17 mouse cellular contexts compared by ENCODE assay signal in the genomic region with DNA sequence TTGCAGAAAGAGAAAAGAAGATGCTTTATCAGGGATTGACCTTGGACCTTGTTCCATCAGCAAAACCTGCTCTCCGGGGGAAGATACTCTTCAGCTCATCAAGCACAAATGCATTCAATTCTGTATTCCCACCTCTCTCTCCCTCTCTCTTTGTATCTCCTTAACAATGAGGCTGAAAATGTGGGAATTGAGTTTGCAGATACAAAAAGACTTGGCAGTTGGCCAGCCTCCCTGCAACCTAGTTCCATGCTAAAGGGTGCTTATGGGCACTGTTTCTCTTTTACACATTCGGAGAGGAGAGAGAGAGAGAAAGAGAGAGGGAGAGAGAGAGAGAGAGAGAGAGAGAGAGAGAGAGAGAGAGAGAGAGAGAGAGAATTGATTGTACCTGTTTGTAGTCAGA.
DNase-seq lines count a peak whose midpoint lies in the region; ATAC-seq and TF ChIP-seq lines count a peak whose summit lies in the region.
"Had no signal": no experiment of that assay in that cellular context is flagged by ENCODE, and none has a peak within 500 bp of the region (broad histone marks: within the 10 kb centered on the region; RNA-seq: fewer than 3 reads in every experiment).

No protein-coding gene starts in this region.

- no peak overlapping the region for H3K27ac ChIP-seq in cerebellum, adult 2 months (ENCODE audit: insufficient read depth, low read length)
- H3K27ac ChIP-seq in kidney, embryonic 15.5 days: no peak overlapping the region
- no peak overlapping the region for H3K27ac ChIP-seq in midbrain, postnatal 0 days (ENCODE audit: low read depth, low read length)
- H3K27ac ChIP-seq in heart, embryonic 12.5 days (ENCODE audit: poor library complexity, severe bottlenecking): no peak overlapping the region
- H3K27ac ChIP-seq: embryonic facial prominence, embryonic 13.5 days; forebrain, embryonic 12.5 days; gastrocnemius, adult 2 months; limb, embryonic 10.5 days; liver, embryonic 12.5 days had no signal

- no peaks in the 10 kb centered on the region for H3K27me3 ChIP-seq in cerebellum, adult 2 months (ENCODE audit: control insufficient read depth, insufficient read depth, low read length)
- no peaks in the 10 kb centered on the region for H3K27me3 ChIP-seq in kidney, embryonic 15.5 days
- H3K27me3 ChIP-seq in midbrain, postnatal 0 days (ENCODE audit: insufficient read depth, low read length): no peaks in the 10 kb centered on the region
- peaks cover 31% of the 10 kb centered on the region for H3K27me3 ChIP-seq in heart, embryonic 12.5 days (replicated peaks)
- H3K27me3 ChIP-seq: embryonic facial prominence, embryonic 13.5 days; forebrain, embryonic 12.5 days; liver, embryonic 12.5 days had no signal

- no peak overlapping the region for H3K4me3 ChIP-seq in cerebellum, adult 2 months (replicated peaks; ENCODE audit: insufficient read depth, low read depth, low read length)
- H3K4me3 ChIP-seq in kidney, embryonic 15.5 days (replicated peaks): no peak overlapping the region
- no peak overlapping the region for H3K4me3 ChIP-seq in midbrain, postnatal 0 days (ENCODE audit: low read depth, low read length)
- no peak overlapping the region for H3K4me3 ChIP-seq in heart, embryonic 12.5 days
- H3K4me3 ChIP-seq: embryonic facial prominence, embryonic 13.5 days; forebrain, embryonic 12.5 days; gastrocnemius, adult 2 months; limb, embryonic 10.5 days; liver, embryonic 12.5 days had no signal

- no peak for ATAC-seq in kidney, embryonic 15.5 days (replicated peaks; ENCODE audit: low FRiP score)
- ATAC-seq in midbrain, postnatal 0 days (ENCODE audit: low FRiP score): no peak
- ATAC-seq in heart, embryonic 12.5 days (ENCODE audit: insufficient number of reproducible peaks, low FRiP score): no peak
- ATAC-seq: liver, embryonic 12.5 days; lung, postnatal 0 days had no signal

- no peaks in the 10 kb centered on the region for H3K4me1 ChIP-seq in cerebellum, adult 2 months (ENCODE audit: control insufficient read depth, insufficient read depth, low read length)
- peaks cover 34% of the 10 kb centered on the region for H3K4me1 ChIP-seq in kidney, embryonic 15.5 days
- H3K4me1 ChIP-seq in midbrain, postnatal 0 days (ENCODE audit: insufficient read depth, low read length): peaks cover 15% of the 10 kb centered on the region
- H3K4me1 ChIP-seq in heart, embryonic 12.5 days (replicated peaks): no peaks in the 10 kb centered on the region

- no peak overlapping the region for H3K4me2 ChIP-seq in kidney, embryonic 15.5 days
- H3K4me2 ChIP-seq in midbrain, postnatal 0 days (ENCODE audit: low read depth, low read length, poor library complexity, severe bottlenecking): no peak overlapping the region
- no peak overlapping the region for H3K4me2 ChIP-seq in heart, embryonic 12.5 days
- H3K4me2 ChIP-seq: embryonic facial prominence, embryonic 13.5 days; forebrain, embryonic 12.5 days; liver, embryonic 12.5 days had no signal

- TF ChIP-seq CTCF in cerebellum, adult 2 months (IDR thresholded peaks at IDR 0.05; ENCODE audit: borderline replicate concordance, insufficient read depth, low read depth, low read length): no peak
- no peak for TF ChIP-seq CTCF in midbrain, postnatal 0 days (IDR thresholded peaks at IDR 0.05)

- TF ChIP-seq POLR2A in cerebellum, adult 2 months (IDR thresholded peaks at IDR 0.05; ENCODE audit: borderline replicate concordance, insufficient read depth, low read length): no peak

- no peaks in the 10 kb centered on the region for H3K36me3 ChIP-seq in kidney, embryonic 15.5 days
- no peaks in the 10 kb centered on the region for H3K36me3 ChIP-seq in midbrain, postnatal 0 days (ENCODE audit: insufficient read depth, low read length)
- H3K36me3 ChIP-seq in heart, embryonic 12.5 days: no peaks in the 10 kb centered on the region
- H3K36me3 ChIP-seq: embryonic facial prominence, embryonic 13.5 days; forebrain, embryonic 12.5 days; limb, embryonic 10.5 days; liver, embryonic 12.5 days had no signal

- DNase-seq in cerebellum, postnatal 14 days: peak; percentile 14 to 40
- DNase-seq in cerebellum, adult 2 months: no peak
- peak; percentile 18 for DNase-seq in kidney, postnatal 10 days
- DNase-seq in retina, postnatal 1 day: peak; percentile 23
- DNase-seq in retina, embryonic 14.5 days (ENCODE audit: low spot score): no peak
- peak; percentile 41 for DNase-seq in midbrain, postnatal 0 days (ENCODE audit: low spot score)
- DNase-seq: adrenal gland, postnatal 14 days; gastrocnemius, adult 2 months; heart, adult 11 months; thymus, postnatal 36 days had no signal

- 56% methylated on average over 2 of the region's 2 CpGs for WGBS in cerebellum, adult 2 months
- WGBS in kidney, embryonic 15.5 days: 69% methylated on average over 2 of the region's 2 CpGs
- 33% methylated on average over 2 of the region's 2 CpGs for WGBS in midbrain, postnatal 0 days
- WGBS in heart, embryonic 12.5 days: 70% methylated on average over 2 of the region's 2 CpGs

- H3K9me3 ChIP-seq in kidney, embryonic 15.5 days (replicated peaks): no peaks in the 10 kb centered on the region
- H3K9me3 ChIP-seq in midbrain, postnatal 0 days (ENCODE audit: low read length): no peaks in the 10 kb centered on the region
- H3K9me3 ChIP-seq in heart, embryonic 12.5 days (replicated peaks): no peaks in the 10 kb centered on the region
- H3K9me3 ChIP-seq: embryonic facial prominence, embryonic 13.5 days; forebrain, embryonic 12.5 days; limb, embryonic 10.5 days; liver, embryonic 12.5 days had no signal

- H3K9ac ChIP-seq in kidney, embryonic 15.5 days: no peak overlapping the region
- no peak overlapping the region for H3K9ac ChIP-seq in midbrain, postnatal 0 days (replicated peaks; ENCODE audit: low read length, poor library complexity, severe bottlenecking)
- H3K9ac ChIP-seq in heart, embryonic 12.5 days: no peak overlapping the region
- H3K9ac ChIP-seq: embryonic facial prominence, embryonic 13.5 days; forebrain, embryonic 12.5 days; liver, embryonic 12.5 days had no signal

Comparison
In these comparisons a context has a peak if more than half of its experiments do, and no peak if none do; other contexts are left out.
1. DNase-seq: peak in cerebellum, postnatal 14 days (2 of 2), kidney, postnatal 10 days (single experiment), retina, postnatal 1 day (single experiment) and midbrain, postnatal 0 days (single experiment); none in cerebellum, adult 2 months (0 of 2) and retina, embryonic 14.5 days (single experiment).